Mouse (Mus musculus): ENCODE measurements around the gene Gbx2.

Gbx2 gene

DNA sequence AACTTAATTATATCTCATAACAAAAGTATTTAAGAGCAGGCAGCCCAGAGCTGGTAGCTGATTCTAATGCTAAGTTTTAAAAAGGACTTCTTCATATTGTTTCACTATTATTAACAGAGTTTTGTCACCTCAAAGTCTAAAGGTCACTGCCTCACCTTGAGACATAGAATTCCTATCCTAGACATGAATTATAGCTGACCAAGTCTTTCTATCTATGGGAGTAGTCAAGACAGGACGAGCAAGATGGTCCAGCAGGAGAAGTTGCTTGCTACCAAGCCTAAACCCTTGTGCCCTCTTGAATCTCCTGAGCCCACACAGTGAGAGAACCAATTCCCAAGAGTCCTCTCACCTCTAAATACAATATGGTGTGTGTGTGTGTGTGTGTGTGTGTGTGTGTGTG lies 28.3 kb downstream of the Gbx2 start:
- DNase-seq (ENCODE audit: low spot score): no peak

GRCm38 (mm10) chr1:89902236-89902635 lies 28.7 kb downstream of the Gbx2 start:
- DNase-seq (ENCODE audit: low spot score): no peak

- DNase-seq (ENCODE audit: low spot score): no peak
Observed at GRCm38 (mm10) chr1:89901381-89901780, 29.6 kb downstream of the Gbx2 start.

DNA sequence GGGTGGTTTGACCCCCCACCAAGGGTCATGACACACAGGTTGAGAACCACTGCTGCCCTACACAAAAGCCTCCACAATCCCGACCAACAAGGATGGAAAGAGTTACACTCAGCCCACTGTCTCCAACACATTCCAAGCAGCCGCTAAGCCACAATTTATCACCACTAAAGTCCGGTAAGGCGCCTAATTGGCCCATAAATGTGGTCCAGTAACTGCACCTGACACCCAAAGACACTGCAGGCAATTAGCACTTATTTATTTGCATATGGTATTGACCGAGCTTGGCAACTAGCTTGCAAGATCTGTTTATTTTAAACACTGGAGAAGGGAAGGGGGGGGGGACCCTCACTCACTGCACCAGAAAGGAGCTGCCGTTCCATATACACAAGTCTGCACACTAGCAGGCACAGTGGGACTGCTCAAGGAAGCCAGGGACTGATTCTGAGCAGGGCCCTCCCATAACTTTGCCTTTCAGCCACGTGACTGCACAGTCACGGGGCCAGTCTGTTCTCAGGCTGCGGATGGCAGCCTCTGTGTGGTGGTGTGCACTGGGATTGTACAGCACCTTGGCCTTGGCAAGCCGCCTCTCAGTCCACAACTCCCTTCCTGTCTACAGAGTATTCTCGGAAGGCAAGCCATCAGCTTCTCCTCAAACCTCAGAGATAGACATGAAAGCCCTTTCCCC lies 31.1 kb downstream of the Gbx2 start:
- DNase-seq (ENCODE audit: low spot score): no peak

DNA sequence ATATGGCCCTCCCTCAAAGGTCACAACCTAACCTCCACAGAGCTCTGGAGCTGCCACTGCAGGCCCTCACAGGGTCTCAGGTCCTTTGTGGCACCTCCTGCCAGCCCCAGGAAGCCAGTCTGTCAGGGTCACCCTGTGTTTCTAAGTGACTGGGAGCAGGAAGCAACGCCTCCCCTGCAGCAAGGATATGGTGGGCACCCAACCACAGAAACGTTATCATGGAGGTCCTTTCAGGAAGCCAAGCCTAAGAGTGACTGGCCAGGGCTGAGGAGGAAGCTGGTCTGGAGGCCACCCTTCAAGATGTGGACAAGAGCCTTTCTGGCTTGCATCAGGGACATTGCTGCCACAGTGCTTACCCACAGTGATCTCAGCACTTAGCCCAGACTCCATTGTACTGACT lies 31.9 kb downstream of the Gbx2 start:
- no peak for DNase-seq (ENCODE audit: low spot score)

- no peak for DNase-seq (ENCODE audit: low spot score)
Observed at GRCm38 (mm10) chr1:89895801-89896200, 35.2 kb downstream of the Gbx2 start.

GRCm38 (mm10) chr1:89892281-89892680 lies 38.7 kb downstream of the Gbx2 start:
- no peak for DNase-seq (ENCODE audit: low spot score)

- no peak for DNase-seq (ENCODE audit: low spot score)
Observed at GRCm38 (mm10) chr1:89891400-89891799, 39.6 kb downstream of the Gbx2 start.

DNA sequence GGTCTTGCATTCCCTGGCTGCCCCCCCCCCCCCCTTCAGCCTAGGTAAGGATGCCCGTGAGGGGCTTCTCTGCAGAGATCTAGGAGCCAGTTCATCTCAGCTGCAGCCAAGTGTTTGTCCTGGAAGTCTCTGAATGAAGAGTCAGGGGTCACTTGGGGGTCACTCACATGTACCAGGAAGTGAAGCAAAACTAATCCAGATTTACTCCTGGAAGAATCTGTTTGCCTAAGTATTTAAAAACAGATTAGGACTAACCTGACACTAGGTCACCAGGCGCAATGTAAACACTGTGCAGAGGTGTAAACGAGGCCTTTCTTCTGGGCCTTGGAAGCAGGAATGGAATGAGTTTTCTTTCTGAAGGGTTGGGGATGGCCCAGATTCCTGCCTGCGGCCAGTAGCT lies 45.3 kb downstream of the Gbx2 start:
- no peak for DNase-seq (ENCODE audit: low spot score)

- no peak for DNase-seq (ENCODE audit: low spot score)
Observed at GRCm38 (mm10) chr1:89884335-89884734, 46.6 kb downstream of the Gbx2 start.

DNA sequence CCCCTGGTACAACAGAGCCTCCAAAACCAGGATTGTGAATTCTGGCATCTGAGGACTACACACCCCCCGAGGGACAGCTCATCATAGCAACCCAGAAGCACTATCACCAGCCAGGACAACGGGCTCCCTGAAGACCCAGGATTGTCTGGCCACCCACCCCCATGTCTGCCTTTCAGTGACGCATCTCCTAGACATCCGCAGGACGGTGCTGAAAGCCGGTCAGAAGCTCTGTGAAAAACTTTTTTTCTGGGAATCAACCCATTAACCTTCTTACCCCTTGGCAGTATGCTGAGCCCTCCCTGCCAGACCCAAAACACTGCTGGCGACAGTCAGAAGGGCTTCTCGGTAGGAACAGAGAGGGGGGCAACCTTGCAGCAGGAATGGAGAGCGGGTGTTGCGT lies 50.1 kb downstream of the Gbx2 start:
- no peak for DNase-seq (ENCODE audit: low spot score)

GRCm38 (mm10) chr1:89880193-89880592 lies 50.8 kb downstream of the Gbx2 start:
- DNase-seq (ENCODE audit: low spot score): no peak

DNA sequence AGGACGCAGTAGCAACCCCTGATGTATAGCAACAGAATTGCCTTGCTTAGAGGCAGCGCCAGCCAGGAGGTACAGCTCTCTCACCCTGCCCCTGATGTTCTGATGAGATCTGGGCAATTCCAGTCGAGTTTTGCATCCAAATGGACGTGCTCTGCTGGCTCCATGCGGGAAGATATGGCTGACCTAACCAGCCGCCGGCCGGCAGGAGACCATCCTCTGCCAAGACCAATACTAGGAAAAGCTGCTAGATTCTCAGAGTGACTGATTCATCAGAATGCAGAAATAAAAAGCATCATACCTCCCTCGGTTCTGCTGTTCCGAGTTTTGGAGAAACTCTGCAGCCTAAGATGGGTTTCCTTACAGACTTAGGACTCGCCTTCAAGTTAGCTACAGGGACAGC lies 52.5 kb downstream of the Gbx2 start:
- no peak for DNase-seq (ENCODE audit: low spot score)
